Comparison of ENCODE assay signal across 25 mouse cellular contexts in the genomic region with DNA sequence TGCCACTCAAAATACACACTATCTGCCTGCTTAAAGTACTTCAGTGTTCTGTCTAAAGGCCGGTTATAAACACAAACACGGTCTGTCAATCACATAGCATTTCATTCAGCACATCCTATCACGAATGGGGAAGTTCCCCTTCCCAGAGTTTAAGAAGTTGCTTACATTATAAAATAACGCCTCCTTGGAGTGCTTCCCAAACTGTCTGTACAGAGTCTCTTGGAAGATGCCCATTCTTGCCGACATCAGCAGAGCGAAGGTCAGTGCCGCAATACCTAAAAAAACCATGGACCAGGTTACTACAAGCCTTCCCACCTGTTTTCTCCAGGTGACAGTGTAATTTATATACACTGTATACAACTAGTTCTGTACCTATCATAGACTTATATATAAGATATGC.
"Had no signal": no experiment of that assay in that cellular context is flagged by ENCODE, and none has a peak within 500 bp of the region (broad histone marks: within the 10 kb centered on the region; RNA-seq: fewer than 3 reads in every experiment).

No protein-coding gene starts in this region.

- ATAC-seq: forebrain, embryonic 16.5 days; hindbrain, embryonic 16.5 days; inflammation-experienced regulatory T-cells, adult 6 months; intestine, embryonic 15.5 days; intestine, postnatal 0 days had no signal

- H3K9ac ChIP-seq: heart, embryonic 12.5 days; hindbrain, embryonic 12.5 days; hindbrain, embryonic 14.5 days; intestine, embryonic 15.5 days; kidney, embryonic 15.5 days; limb, embryonic 12.5 days had no signal

- H3K9me3 ChIP-seq: heart, embryonic 10.5 days; heart, embryonic 12.5 days; hindbrain, embryonic 10.5 days; hindbrain, embryonic 12.5 days; intestine, embryonic 15.5 days; kidney, embryonic 15.5 days; limb, embryonic 10.5 days; limb, embryonic 12.5 days had no signal

- H3K4me2 ChIP-seq: heart, embryonic 12.5 days; hindbrain, embryonic 12.5 days; hindbrain, embryonic 14.5 days; intestine, embryonic 15.5 days; kidney, embryonic 15.5 days; limb, embryonic 12.5 days; liver, embryonic 11.5 days had no signal

- H3K4me1 ChIP-seq: hindbrain, embryonic 10.5 days had no signal

- H3K4me3 ChIP-seq: gastrocnemius, adult 2 months; heart, embryonic 10.5 days; heart, embryonic 12.5 days; hindbrain, embryonic 10.5 days; hindbrain, embryonic 12.5 days; intestine, embryonic 15.5 days; kidney, embryonic 15.5 days; layer of hippocampus, adult 2 months; left cerebral cortex, adult 2 months; limb, embryonic 10.5 days; limb, embryonic 12.5 days had no signal

- H3K27me3 ChIP-seq: heart, embryonic 12.5 days; hindbrain, embryonic 12.5 days; intestine, embryonic 15.5 days; kidney, embryonic 15.5 days had no signal

- DNase-seq: gastrocnemius, adult 2 months; gastrocnemius, postnatal 10 days; gastrocnemius, postnatal 25 days; heart, adult 18-20 months; heart, postnatal 10 days; heart, postnatal 4 days; kidney, postnatal 4 days; liver had no signal

- H3K27ac ChIP-seq: gastrocnemius, adult 2 months; heart, embryonic 10.5 days; hindbrain, embryonic 10.5 days; hindbrain, embryonic 12.5 days; hindbrain, embryonic 14.5 days; intestine, embryonic 15.5 days; kidney, embryonic 15.5 days; kidney, postnatal 0 days; layer of hippocampus, adult 2 months; left cerebral cortex, adult 2 months; limb, embryonic 10.5 days; limb, embryonic 12.5 days had no signal
